Mouse (Mus musculus) testis, postnatal 10 days (tissue): ENCODE measurements at regions not wholly inside any gene's neighbourhood (a gene's known extent, or its start where the extent isn't known, plus 50 kb on each side); places are given as distances from the start of the nearest gene placed in this dataset.

Experiments used
- DNase-seq: peaks from one replicate; pipeline ENCODE4 v3.0.0; 2021; ENCODE audit warnings: low spot score

GRCm38 (mm10) chr6:81733527-81733926, 189.9 kb upstream of the Gcfc2 start:
- no peak for DNase-seq

- no peak for DNase-seq
Measured at GRCm38 (mm10) chr6:81738466-81738865, 185.0 kb upstream of the Gcfc2 start.

GRCm38 (mm10) chr6:81749681-81750080, 173.8 kb upstream of the Gcfc2 start:
- no peak for DNase-seq

- no peak for DNase-seq
Measured at GRCm38 (mm10) chr6:81751631-81752030, 171.8 kb upstream of the Gcfc2 start.

- no peak for DNase-seq
Measured at GRCm38 (mm10) chr6:81756242-81756641, 167.2 kb upstream of the Gcfc2 start.

GRCm38 (mm10) chr6:81758876-81759275, 164.6 kb upstream of the Gcfc2 start:
- DNase-seq, result no peak

- DNase-seq, result no peak
Measured at GRCm38 (mm10) chr6:81760181-81760580, 163.3 kb upstream of the Gcfc2 start.

GRCm38 (mm10) chr6:81765831-81766230, 157.6 kb upstream of the Gcfc2 start:
- no peak for DNase-seq

- no peak for DNase-seq
Measured at GRCm38 (mm10) chr6:81766800-81767199, 156.7 kb upstream of the Gcfc2 start.

GRCm38 (mm10) chr6:81768669-81769537, 154.6 kb upstream of the Gcfc2 start:
- no peak for DNase-seq

GRCm38 (mm10) chr6:81770301-81770700, 153.2 kb upstream of the Gcfc2 start:
- no peak for DNase-seq

GRCm38 (mm10) chr6:81771862-81772261, 151.6 kb upstream of the Gcfc2 start:
- no peak for DNase-seq

- no peak for DNase-seq
Measured at GRCm38 (mm10) chr6:81782131-81782530, 141.3 kb upstream of the Gcfc2 start.

- DNase-seq, result no peak
Measured at GRCm38 (mm10) chr6:81782815-81783435, 140.5 kb upstream of the Gcfc2 start.

GRCm38 (mm10) chr6:81795281-81795680, 128.2 kb upstream of the Gcfc2 start:
- DNase-seq, result peak; percentile 52

- no peak for DNase-seq
Measured at GRCm38 (mm10) chr6:81800822-81801221, 122.6 kb upstream of the Gcfc2 start.

- DNase-seq, result no peak
Measured at GRCm38 (mm10) chr6:81801804-81802203, 121.7 kb upstream of the Gcfc2 start.

- no peak for DNase-seq
Measured at GRCm38 (mm10) chr6:81805942-81806341, 117.5 kb upstream of the Gcfc2 start.

GRCm38 (mm10) chr6:81808712-81809111, 114.8 kb upstream of the Gcfc2 start:
- DNase-seq, result no peak

- no peak for DNase-seq
Measured at GRCm38 (mm10) chr6:81815248-81815961, 108.1 kb upstream of the Gcfc2 start.

GRCm38 (mm10) chr6:81815962-81816338, 107.5 kb upstream of the Gcfc2 start:
- DNase-seq, result no peak

- DNase-seq, result peak; percentile 61
Measured at GRCm38 (mm10) chr6:81817050-81817827, 106.2 kb upstream of the Gcfc2 start.
